ENCODE assay signal across 17 mouse cellular contexts in the genomic region with DNA sequence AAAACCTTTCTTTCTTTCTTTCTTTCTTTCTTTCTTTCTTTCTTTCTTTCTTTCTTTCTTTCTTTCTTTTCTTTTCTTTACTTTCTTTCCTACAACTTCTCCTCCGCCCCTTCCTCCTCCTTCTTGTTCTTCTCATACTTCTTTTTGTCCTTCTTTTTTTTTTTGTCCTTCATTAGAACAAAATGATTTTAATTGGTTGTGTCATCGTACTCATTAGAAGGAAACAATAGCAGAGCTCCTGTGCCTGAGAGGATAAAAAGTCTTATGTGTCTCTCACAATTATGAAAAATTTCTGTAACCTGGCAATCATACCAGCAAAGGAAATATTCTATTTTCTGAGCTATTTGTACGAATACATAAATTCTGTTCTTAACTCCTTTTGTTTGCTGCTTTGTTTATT.
"Had no signal": no experiment of that assay in that cellular context is flagged by ENCODE, and none has a peak within 500 bp of the region (broad histone marks: within the 10 kb centered on the region; RNA-seq: fewer than 3 reads in every experiment).

No protein-coding gene starts in this region.

- DNase-seq: left cerebral cortex, postnatal 4 days; liver; liver, embryonic 13.5 days; liver, postnatal 0 days; lung, adult 18-20 months; lung, adult 2 months; lung, embryonic 14.5 days; lung, postnatal 10 days; lung, postnatal 14 days; lung, postnatal 36 days; lung, postnatal 4 days; midbrain, embryonic 14.5 days had no signal

- ATAC-seq: liver, embryonic 12.5 days; liver, postnatal 0 days; lung, postnatal 0 days; midbrain, embryonic 13.5 days; midbrain, embryonic 15.5 days; midbrain, embryonic 16.5 days had no signal
